In the genomic region with DNA sequence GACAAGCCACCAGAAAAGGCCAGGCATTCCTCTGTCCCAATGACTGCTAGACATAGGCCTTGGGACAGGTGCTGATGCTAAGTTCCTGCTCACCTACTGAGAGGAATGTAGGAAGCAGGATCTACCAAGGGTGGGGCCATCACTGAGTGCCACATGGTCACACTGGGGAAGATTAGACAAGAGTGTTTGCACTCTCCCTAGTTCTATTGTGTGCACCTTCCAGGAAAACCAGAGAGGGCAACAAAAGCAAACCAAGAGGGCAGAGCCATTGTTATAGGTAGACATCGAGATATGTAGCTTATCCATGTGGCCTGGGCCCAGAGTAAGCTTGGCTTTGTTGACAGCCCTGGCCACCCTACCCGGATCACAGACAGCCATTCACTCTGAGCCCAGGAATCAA, we compare ENCODE assay signal across 21 mouse cellular contexts. TPM values are rescaled to one million over a fixed set of nuclear protein-coding genes. Genes with fewer than 3 reads are reported as not detected.
"Had no signal": no experiment of that assay in that cellular context is flagged by ENCODE, and none has a peak within 500 bp of the region (broad histone marks: within the 10 kb centered on the region; RNA-seq: fewer than 3 reads in every experiment).

No protein-coding gene starts in this region.

- H3K4me2 ChIP-seq: kidney, embryonic 15.5 days; limb, embryonic 12.5 days; limb, embryonic 15.5 days; lung, embryonic 15.5 days; midbrain, embryonic 13.5 days; neural tube, embryonic 13.5 days had no signal

- H3K27ac ChIP-seq: kidney, embryonic 15.5 days; limb, embryonic 12.5 days; limb, embryonic 15.5 days; liver, embryonic 14.5 days; lung, embryonic 15.5 days; midbrain, embryonic 10.5 days; midbrain, embryonic 13.5 days; neural tube, embryonic 13.5 days had no signal

- H3K9ac ChIP-seq: kidney, embryonic 15.5 days; limb, embryonic 12.5 days; limb, embryonic 15.5 days; liver, embryonic 14.5 days; lung, embryonic 15.5 days; midbrain, embryonic 13.5 days; neural tube, embryonic 13.5 days had no signal

- H3K36me3 ChIP-seq: kidney, embryonic 15.5 days; limb, embryonic 12.5 days; limb, embryonic 15.5 days; lung, embryonic 15.5 days; midbrain, embryonic 10.5 days; midbrain, embryonic 13.5 days; neural tube, embryonic 13.5 days had no signal

- H3K27me3 ChIP-seq: limb, embryonic 15.5 days; lung, embryonic 15.5 days; midbrain, embryonic 13.5 days; neural tube, embryonic 13.5 days had no signal

- DNase-seq: kidney, postnatal 10 days; left cerebral cortex, postnatal 4 days; lung, postnatal 10 days; lung, postnatal 36 days; retina, postnatal 1 day; right cerebral cortex, postnatal 25 days; thymus, adult 2 months; thymus, postnatal 14 days; thymus, postnatal 4 days had no signal

- H3K4me3 ChIP-seq: kidney, embryonic 15.5 days; limb, embryonic 12.5 days; limb, embryonic 15.5 days; lung, embryonic 15.5 days; midbrain, embryonic 10.5 days; midbrain, embryonic 13.5 days; myocyte; neural tube, embryonic 13.5 days had no signal

- H3K9me3 ChIP-seq: kidney, embryonic 15.5 days; limb, embryonic 12.5 days; limb, embryonic 15.5 days; lung, embryonic 15.5 days; megakaryocyte, embryonic 14.5 days; midbrain, embryonic 10.5 days; midbrain, embryonic 13.5 days; neural tube, embryonic 13.5 days had no signal

- ATAC-seq: midbrain, embryonic 13.5 days; midbrain, embryonic 16.5 days had no signal

RNA-seq across cellular contexts. Expression of gene Pga5, which starts 7.9 kb away (rescaled TPM):
- polyA plus RNA-seq: kidney, embryonic 15.5 days; limb, embryonic 12.5 days; limb, embryonic 15.5 days; lung, embryonic 15.5 days; midbrain, embryonic 10.5 days; midbrain, embryonic 13.5 days; midbrain, embryonic 16.5 days; neural tube, embryonic 13.5 days; spleen, adult 2 months had no signal

RNA-seq across cellular contexts. Expression of gene Cd5, which starts 53.1 kb away (rescaled TPM):
- polyA plus RNA-seq: midbrain, embryonic 10.5 days; myocyte had no signal
